Mouse (Mus musculus): ENCODE data around the gene Wdr78.

Gene Wdr78

GRCm38 (mm10) chr4:103056909-103057308 is 57.4 kb downstream of the Wdr78 start:
- peak in 1 of 2 experiments; percentile 9 for DNase-seq (ENCODE audit: low spot score in 2 of 2)

DNA sequence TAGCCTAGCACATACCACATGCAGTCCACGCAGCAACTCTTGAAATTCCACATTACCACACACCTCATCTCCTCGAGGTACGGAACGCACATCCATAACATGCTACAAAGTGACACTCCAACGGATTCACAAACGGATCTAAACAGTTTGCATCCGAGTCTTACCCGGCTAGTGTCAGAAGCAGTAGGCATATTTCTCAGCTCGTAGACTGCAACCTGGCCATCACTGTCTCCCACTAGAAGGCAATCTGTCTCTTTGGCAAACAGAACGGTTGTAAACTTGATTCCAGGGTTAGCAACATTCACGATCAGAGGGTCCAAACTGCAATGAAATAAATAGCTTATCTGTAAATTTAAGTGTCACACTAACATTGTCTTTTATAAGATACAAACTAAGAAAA is 66.3 kb downstream of the Wdr78 start:
- no peak for DNase-seq (ENCODE audit: low spot score in 2 of 2)

DNA sequence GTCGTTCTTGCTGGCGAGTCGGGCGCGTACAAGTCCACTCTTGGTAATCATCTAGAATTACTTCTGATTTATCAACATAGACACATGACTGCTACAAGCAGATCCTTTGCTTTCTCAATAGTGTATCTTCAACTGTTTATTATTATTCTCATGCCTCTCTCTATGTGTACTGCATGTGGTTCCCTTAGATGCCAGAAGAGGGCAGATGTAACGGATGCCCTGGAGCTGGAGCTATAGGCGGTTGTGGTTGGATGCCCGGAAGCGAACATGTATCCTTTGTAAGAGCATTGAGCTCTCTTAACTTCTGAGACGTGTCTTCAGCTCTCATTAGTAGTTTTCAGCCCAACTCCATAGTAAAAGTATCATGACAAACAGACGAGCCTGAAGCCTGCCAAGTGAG is 71.4 kb downstream of the Wdr78 start:
- no peak for DNase-seq (ENCODE audit: low spot score in 2 of 2)

DNA sequence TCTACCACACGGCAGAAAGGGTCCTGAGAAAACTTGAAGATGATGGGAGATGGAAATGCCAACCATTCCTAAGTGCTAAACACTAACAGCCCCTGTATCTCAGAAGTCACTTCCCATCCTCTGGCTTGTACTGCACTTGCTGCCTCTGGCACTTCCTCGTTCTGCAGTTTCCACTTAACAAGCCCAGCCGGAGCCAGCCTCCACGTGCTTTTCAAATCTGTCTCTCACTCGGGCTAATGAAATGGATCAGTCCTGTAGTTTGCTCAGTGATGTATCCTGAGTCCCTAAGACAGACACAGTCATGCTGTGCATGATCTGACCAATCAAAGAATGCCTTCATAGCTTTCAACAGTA is 74.5 kb downstream of the Wdr78 start:
- DNase-seq (ENCODE audit: low spot score in 2 of 2): no peak

DNA sequence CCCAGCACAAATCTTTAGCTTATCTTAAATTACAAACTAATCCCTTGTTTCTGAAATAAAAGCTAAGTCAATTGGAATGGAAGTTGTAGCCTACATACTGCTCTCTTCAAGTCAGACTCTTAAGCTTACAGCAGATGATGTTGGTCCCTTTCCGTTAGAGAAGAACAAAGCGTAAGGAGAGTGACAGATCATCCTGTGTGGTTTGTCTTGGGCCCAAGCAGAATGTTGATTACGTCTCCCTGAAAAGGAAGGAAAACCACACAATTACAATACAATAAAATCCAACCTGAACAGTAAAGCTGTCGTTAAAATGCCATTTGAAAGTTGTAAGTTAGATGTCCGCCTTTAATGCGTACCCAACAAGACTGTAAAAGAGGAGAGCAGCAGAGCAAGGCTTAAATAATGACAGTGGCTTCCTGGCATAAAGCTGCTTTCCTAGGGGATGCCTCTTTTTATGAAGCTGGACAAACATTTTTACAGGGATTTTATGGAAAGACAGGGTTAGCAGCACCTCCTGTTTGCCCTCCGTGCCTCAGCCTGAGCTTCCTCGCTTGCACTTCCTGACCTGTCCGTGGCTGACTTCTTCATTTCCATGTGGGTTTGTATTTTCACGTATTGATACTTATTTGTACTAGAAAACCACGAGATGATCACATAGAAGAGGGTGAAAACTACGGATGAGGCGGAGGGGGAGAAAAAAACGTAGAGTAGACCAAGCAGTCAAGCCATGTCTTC is 75.1 kb downstream of the Wdr78 start:
- DNase-seq (ENCODE audit: low spot score in 2 of 2): no peak

- no peak for DNase-seq (ENCODE audit: low spot score in 2 of 2)
Observed at GRCm38 (mm10) chr4:103028177-103029088, 85.9 kb downstream of the Wdr78 start.

DNA sequence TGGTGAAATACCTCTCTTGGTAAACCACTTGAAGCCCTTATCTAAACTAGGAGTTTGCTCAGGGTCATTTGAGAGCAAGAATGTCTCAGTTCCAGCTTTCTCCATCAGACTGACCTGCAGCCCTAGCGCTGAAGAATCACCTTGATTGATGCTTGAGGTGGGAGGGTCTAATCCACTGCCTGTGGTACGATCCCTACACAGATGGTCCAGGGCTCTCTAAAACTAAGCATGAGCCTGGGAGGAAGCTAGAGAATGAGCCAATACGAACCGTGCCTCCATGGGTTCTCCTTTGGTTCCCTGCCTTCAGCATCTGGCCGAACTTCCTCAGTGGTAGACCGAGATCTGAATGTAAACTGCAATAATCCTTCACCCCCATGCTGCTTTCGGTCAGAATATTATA is 86.6 kb downstream of the Wdr78 start:
- no peak for DNase-seq (ENCODE audit: low spot score in 2 of 2)

DNA sequence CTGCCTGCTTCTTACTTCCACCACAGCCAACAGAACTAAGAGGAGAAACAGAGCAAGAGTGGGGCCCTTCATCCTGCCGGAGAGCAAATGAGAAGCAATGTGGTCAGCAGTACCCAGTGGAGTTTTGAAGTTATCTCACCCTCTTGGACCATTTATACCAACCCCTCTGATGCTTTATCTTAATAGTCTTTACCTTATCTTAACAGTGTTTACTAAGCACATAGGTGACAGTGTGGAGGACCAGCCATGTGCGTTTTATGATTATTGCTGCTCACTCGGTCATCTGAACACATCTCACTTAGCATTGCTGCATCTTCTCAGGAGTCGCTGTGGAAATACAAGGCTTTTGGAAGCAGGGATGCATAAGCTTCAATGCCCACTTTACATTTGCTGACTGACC is 87.7 kb downstream of the Wdr78 start, which contains the start of gene Insl5:
TSS of gene Insl5 (minus strand) at position 222 of the 400 bp plus-strand sequence.
- DNase-seq (ENCODE audit: low spot score in 2 of 2): no peak

- DNase-seq (ENCODE audit: low spot score in 2 of 2): no peak
Observed at GRCm38 (mm10) chr4:103013490-103013889, 100.9 kb downstream of the Wdr78 start.

- DNase-seq (ENCODE audit: low spot score in 2 of 2): no peak
Observed at GRCm38 (mm10) chr4:103011823-103012222, 102.5 kb downstream of the Wdr78 start.

- DNase-seq (ENCODE audit: low spot score in 2 of 2): no peak
Observed at GRCm38 (mm10) chr4:103010734-103011133, 103.6 kb downstream of the Wdr78 start.

DNA sequence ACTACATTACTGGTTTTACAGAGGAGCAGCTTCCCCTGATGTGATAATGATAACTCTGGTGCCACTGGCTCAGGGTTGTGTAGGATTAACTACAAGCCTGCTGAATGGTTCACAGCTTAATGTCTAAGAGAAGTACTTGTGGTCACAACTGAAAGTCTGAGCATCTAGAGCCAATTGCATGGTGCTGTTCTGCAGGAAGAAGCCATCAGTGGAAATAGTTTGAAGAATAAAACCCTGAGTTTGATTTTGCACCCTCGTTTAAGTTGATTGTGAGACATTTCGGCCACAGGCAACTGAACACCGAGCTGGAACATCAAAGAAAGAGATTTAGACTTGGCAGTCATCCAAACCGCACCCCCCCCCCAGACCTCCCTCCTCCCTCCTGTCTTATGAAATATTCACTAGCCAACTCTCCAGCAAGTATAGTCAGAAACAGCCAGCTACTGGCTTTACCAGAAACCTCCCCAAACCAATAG is 107.4 kb downstream of the Wdr78 start:
- DNase-seq (ENCODE audit: low spot score in 2 of 2): no peak

GRCm38 (mm10) chr4:103006266-103006665 is 108.1 kb downstream of the Wdr78 start:
- DNase-seq (ENCODE audit: low spot score in 2 of 2): no peak

GRCm38 (mm10) chr4:103005190-103005945 is 109.0 kb downstream of the Wdr78 start:
- DNase-seq (ENCODE audit: low spot score in 2 of 2): no peak

DNA sequence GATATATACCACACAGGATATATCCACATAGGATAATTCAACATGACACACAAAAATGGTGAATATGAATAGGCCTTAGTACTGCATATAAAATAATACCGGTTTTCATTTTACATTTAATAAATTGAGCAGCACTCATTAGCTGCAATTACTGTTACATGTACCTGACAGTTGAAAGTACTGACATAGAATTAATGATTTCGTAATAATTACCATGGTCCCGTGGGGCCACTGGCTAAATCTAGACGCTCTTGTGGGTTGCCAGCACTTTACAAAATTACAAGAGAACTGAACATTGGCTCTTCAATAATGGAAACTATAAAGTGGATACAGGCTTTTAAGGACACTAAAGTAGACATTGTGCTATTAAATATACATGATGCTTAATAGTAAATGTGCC is 109.7 kb downstream of the Wdr78 start:
- no peak for DNase-seq (ENCODE audit: low spot score in 2 of 2)

DNA sequence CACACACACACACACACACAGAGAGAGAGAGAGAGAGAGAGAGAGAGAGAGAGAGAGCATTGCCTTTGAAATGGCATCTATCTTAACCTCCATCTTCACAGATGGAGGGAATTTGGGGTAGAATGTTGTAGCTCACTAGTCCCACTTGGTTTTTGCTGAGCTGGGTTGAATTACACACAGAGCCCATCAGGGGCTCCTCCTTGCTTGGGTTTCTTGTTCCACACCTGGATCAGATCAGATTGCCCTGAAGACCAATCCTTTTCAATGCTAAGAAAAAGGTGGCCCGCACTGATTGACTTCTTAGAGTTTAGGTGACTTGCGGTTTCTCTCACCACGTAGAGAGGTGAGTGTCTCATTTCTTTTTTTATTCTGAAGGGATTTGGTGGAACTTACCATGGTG is 122.7 kb downstream of the Wdr78 start:
- DNase-seq (ENCODE audit: low spot score in 2 of 2): no peak

- no peak for DNase-seq (ENCODE audit: low spot score in 2 of 2)
Observed at GRCm38 (mm10) chr4:102990595-102991340, 123.6 kb downstream of the Wdr78 start.

DNA sequence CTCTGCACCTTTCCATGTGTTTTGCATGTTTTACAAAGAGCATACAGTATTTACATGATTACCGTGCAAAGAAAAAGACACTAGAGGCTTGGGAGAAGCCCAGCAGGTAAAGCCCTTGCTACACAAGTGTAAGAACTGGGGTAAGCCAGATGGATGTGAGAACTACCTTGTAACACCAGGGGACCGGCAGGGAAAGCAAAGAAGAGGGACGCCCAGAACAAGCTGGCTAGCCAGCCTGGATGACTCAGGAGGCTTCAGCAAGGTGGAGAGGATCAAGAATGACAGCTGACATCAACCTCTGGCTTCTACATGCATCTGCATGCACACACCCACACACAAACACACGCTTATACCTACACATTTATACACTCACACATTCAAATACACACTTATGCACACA is 124.3 kb downstream of the Wdr78 start:
- DNase-seq (ENCODE audit: low spot score in 2 of 2): no peak

DNA sequence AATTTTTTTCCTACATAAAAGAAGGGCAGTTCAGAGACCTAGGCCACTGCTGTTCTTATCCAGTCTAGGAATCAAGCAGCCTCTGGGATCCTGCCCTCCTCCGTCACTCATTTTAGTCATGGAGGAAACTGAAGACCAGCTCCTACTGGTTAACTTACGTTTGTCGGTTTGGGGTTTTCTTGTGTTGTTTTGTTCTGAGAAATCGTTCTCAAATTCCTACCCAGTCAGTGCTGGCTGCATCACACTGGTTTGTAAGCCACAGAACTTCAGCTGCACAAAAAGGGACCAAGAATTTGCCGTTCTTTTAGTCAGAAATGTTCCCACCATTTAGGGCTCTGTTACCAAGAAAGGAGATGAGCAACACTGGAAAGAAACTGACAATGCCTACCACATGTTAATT is 125.0 kb downstream of the Wdr78 start:
- DNase-seq (ENCODE audit: low spot score in 2 of 2): no peak

DNA sequence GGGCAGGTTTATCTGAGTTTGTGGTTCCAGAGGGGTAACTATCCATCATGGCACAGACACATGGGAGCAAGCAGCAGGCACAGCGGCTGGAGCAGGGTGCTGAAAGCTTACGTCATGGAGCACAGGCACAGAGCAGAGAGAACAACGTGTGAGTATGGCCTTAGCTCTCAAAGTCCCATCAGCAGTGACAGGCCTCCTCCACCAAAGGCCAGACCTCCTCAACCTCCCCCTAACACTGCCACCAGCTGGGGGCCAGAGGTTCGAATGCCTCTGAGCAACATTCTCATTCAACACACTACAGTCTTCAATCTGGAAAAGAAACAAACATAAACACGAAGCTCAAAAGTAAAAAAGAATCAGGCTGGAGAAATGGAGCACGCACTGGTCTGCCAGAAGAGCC is 125.8 kb downstream of the Wdr78 start:
- no peak for DNase-seq (ENCODE audit: low spot score in 2 of 2)

Data from right cerebral cortex, postnatal 36 days (tissue).